Mouse (Mus musculus): ENCODE data around the gene Mrps23. TPM values are rescaled to one million over a fixed set of nuclear protein-coding genes. Genes with fewer than 3 reads are reported as not detected.

Mrps23 gene
- total and polyA plus RNA-seq, 2 experiments from 2014 or later = 48.7 to 67.1 TPM

DNA sequence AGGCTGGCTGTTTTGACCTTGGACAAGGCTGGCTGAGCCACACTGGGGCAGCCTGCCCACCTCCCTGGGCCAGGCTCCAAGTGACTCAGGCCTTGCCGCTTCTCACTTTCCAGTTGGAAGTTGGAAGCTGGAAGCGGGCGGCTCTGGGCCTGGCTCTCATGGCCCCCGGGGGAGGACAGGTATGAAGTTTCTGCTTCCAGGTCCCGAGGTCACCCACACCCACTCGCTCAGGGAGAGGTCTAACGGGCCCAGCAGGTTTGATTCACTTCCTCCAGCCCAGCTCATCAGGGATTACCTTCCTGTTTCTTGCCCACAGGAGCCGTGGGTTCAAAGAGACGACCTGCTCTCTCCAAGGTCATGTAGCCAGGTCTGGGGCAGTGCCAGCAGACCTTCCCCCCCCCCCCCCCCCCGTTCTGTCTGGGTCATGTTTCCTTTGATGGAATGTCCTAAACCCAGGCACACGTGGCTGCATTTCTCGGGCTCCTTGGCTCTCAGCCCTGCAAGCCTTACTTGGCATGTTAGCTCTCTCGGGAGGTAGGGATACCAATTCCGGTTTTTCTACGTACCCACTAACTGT lies 39.3 kb upstream of the Mrps23 start:
- Histone ChIP-seq H3K4me3 (ENCODE audit: low read length) (no peak overlapping the region), H3K4me2 (ENCODE audit: low read depth, low read length) (no peak overlapping the region), H3K9ac (replicated peaks; ENCODE audit: low read length) (no peak overlapping the region), H3K4me1 (ENCODE audit: insufficient read depth, low read length) (peaks cover 24% of the 10 kb centered on the region), H3K27ac (peak overlapping the region; percentile 41; the same call in 1 of the 2 replicates), H3K9me3 (ENCODE audit: low read length) (no peaks in the 10 kb centered on the region), H3K27me3 (ENCODE audit: insufficient read depth, low read length) (no peaks in the 10 kb centered on the region), H3K36me3 (ENCODE audit: insufficient read depth, low read length) (no peaks in the 10 kb centered on the region)
- 35% methylated on average over 15 of the region's 15 CpGs for WGBS
- TF ChIP-seq CTCF (IDR thresholded peaks at IDR 0.05; ENCODE audit: low read depth) = no peak
- DNase-seq (ENCODE audit: low spot score) (peak; percentile 23), ATAC-seq (no peak)

DNA sequence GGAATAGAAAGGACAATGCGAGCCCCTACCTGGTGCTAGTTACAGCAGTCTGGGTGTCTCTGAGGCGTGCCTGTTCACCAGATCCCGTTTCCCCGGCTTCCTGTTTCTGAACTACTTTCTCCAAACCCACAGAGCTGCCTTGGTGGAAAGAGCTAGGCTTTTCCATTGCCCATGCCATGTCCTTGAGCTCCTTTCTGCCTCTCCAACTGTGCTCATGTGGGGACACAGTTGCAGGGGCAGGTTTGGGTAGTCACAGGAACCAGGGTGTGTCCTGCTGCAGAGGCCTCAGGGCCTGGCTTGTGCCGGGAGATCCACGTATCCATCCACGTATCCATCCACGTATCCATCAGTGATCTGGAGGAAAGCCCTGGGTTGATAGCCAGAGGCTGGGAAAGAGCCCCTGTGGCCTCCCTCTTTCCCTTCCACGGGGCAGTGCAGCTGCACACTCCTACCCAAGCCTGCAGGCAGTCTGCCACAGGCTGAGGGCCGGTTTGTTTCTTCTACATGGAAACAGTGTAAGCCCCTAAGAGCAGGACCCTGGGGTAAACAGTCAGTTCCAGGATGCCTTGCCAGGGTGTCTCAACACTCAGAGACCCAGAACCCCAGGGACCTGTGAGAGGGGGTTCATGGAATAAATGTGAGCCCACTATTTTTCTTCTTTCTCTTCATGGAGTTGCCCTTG lies 38.4 kb upstream of the Mrps23 start:
- no peak for TF ChIP-seq CTCF (IDR thresholded peaks at IDR 0.05; ENCODE audit: low read depth)
- WGBS = 55% methylated on average over 10 of the region's 10 CpGs
- Histone ChIP-seq H3K9ac (replicated peaks; ENCODE audit: low read length) (no peak overlapping the region), H3K4me2 (ENCODE audit: low read depth, low read length) (no peak overlapping the region), H3K4me1 (ENCODE audit: insufficient read depth, low read length) (peaks cover 17% of the 10 kb centered on the region), H3K27ac (peak overlapping the region; percentile 41; the same call in 1 of the 2 replicates), H3K4me3 (ENCODE audit: low read length) (no peak overlapping the region), H3K9me3 (ENCODE audit: low read length) (no peaks in the 10 kb centered on the region), H3K36me3 (ENCODE audit: insufficient read depth, low read length) (no peaks in the 10 kb centered on the region), H3K27me3 (ENCODE audit: insufficient read depth, low read length) (no peaks in the 10 kb centered on the region)
- no peak for ATAC-seq
- DNase-seq (ENCODE audit: low spot score) = no peak

DNA sequence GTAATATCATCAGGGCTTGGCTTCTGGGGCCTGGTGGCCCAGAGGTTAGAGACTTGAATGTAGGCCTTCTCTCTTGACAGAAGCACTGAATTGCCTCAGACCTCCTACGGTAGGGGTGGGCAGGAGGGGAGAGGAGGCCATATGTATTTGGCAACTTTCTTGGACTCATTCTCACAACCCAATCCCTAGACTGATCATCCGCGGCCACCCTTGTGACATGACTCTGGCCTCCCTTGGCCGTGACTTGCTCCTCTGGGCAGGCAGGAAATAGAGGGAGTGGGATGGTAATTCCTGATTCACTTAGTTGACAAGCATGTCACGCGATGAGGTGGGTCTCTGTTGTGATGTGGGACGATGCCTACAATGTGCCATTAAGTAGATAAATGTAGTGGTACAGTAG lies 37.7 kb upstream of the Mrps23 start:
- no peak for TF ChIP-seq CTCF (IDR thresholded peaks at IDR 0.05; ENCODE audit: low read depth)
- Histone ChIP-seq H3K27ac (peak overlapping the region; percentile 41; the same call in 1 of the 2 replicates), H3K9me3 (ENCODE audit: low read length) (no peaks in the 10 kb centered on the region)

DNA sequence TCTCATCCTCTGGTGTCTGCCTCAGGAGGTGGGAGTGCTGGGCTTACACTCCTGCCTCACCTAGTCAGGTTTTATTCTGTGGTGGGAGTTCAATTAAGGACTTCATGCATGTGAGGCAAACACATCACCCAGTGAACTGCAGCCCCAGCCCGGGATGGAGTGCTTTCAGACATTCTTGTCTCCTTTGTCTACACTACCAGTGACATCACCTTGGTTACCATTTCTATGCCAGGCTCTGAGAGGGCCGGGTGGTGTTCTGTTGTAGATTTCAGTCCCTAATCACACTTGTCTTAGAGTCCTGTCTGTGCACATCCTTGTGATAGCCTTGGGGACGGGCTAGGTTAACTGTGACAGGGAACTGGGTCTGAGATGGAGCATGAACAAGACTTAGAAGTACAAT lies 35.6 kb upstream of the Mrps23 start:
- no peak for TF ChIP-seq CTCF (IDR thresholded peaks at IDR 0.05; ENCODE audit: low read depth)
- 31% methylated on average over 3 of the region's 3 CpGs for whole genome bisulfite sequencing
- no peak overlapping the region for H3K4me2 ChIP-seq (ENCODE audit: low read depth, low read length)

More for the DNA sequence above, 37.7 kb upstream of the Mrps23 start:
- no peak overlapping the region for H3K4me2 ChIP-seq (ENCODE audit: low read depth, low read length)
- no peaks in the 10 kb centered on the region for H3K36me3 ChIP-seq (ENCODE audit: insufficient read depth, low read length)
- H3K4me3 ChIP-seq (ENCODE audit: low read length) = no peak overlapping the region
- no peaks in the 10 kb centered on the region for H3K27me3 ChIP-seq (ENCODE audit: insufficient read depth, low read length)
- H3K4me1 ChIP-seq (ENCODE audit: insufficient read depth, low read length) = peaks cover 13% of the 10 kb centered on the region
- 76% methylated on average over 7 of the region's 7 CpGs for WGBS
- H3K9ac ChIP-seq (replicated peaks; ENCODE audit: low read length) = no peak overlapping the region
- ATAC-seq (no peak), DNase-seq (ENCODE audit: low spot score) (no peak)

DNA sequence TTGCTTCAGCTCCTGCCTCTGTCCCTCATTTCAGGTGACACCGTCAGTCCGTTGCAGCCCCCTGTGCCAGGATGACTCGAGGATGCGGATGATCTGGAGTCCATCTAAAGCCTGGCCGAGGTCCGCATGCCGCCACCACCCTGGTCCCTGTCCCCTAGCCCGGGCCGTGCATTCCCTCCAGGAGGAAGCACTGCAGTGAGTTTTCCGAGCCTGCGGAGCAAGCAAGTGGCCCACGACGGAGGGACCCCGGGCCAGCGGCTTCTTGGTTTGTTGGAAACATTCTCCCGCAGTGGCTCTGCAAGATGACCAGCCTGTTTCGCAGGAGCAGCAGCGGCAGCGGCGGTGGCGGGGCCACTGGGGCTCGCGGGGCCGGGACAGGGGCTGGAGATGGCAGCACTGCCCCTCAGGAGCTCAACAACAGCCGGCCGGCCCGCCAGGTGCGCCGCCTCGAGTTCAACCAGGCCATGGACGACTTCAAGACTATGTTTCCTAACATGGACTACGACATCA lies 34.6 kb upstream of the Mrps23 start:
- ATAC-seq = no peak
- no peak overlapping the region for H3K27ac ChIP-seq
- DNase-seq (ENCODE audit: low spot score) = no peak
- no peak for TF ChIP-seq CTCF (IDR thresholded peaks at IDR 0.05; ENCODE audit: low read depth)
- H3K27me3 ChIP-seq (ENCODE audit: insufficient read depth, low read length) = no peaks in the 10 kb centered on the region
- no peak overlapping the region for H3K4me2 ChIP-seq (ENCODE audit: low read depth, low read length)
- no peak overlapping the region for H3K4me3 ChIP-seq (ENCODE audit: low read length)
- no peaks in the 10 kb centered on the region for H3K36me3 ChIP-seq (ENCODE audit: insufficient read depth, low read length)
- 39% methylated on average over 32 of the region's 32 CpGs for WGBS
- H3K9me3 ChIP-seq (ENCODE audit: low read length) = no peaks in the 10 kb centered on the region
- H3K9ac ChIP-seq (replicated peaks; ENCODE audit: low read length) = 0 out of 2 replicates have a peak overlapping the region, but pooled peaks have one; percentile 5
- H3K4me1 ChIP-seq (ENCODE audit: insufficient read depth, low read length) = peaks cover 11% of the 10 kb centered on the region

More for the DNA sequence above, 35.6 kb upstream of the Mrps23 start:
- DNase-seq (ENCODE audit: low spot score) (peak; percentile 38), ATAC-seq (peak; percentile 56)
- Histone ChIP-seq H3K4me1 (ENCODE audit: insufficient read depth, low read length) (peaks cover 11% of the 10 kb centered on the region), H3K4me3 (ENCODE audit: low read length) (no peak overlapping the region), H3K27me3 (ENCODE audit: insufficient read depth, low read length) (no peaks in the 10 kb centered on the region), H3K36me3 (ENCODE audit: insufficient read depth, low read length) (no peaks in the 10 kb centered on the region), H3K9me3 (ENCODE audit: low read length) (no peaks in the 10 kb centered on the region), H3K9ac (replicated peaks; ENCODE audit: low read length) (no peak overlapping the region), H3K27ac (no peak overlapping the region)

DNA sequence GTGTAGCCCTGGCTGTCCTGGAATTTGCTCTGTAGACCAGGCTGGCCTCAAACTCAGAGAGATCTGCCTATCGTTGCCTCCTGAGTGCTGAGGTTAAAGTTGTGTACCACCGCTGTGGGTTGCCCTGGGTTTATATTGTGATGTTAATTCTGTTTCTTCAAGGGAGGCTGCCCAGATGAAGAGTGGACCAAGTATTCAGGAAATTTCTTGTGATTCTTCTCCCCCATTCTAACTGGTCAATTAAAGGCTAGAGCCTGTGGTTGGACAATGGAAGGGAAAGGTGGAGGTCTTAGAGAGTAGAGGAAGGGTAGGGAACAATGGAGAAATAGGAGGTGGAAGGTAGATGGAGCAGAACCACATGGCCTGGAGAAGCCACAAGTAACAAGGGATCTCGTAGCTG lies 33.6 kb upstream of the Mrps23 start:
- H3K4me2 ChIP-seq (ENCODE audit: low read depth, low read length) = no peak overlapping the region
- H3K4me3 ChIP-seq (ENCODE audit: low read length) = no peak overlapping the region
- no peaks in the 10 kb centered on the region for H3K36me3 ChIP-seq (ENCODE audit: insufficient read depth, low read length)
- H3K4me1 ChIP-seq (ENCODE audit: insufficient read depth, low read length) = peaks cover 9% of the 10 kb centered on the region
- WGBS = 49% methylated on average over 3 of the region's 3 CpGs
- H3K9me3 ChIP-seq (ENCODE audit: low read length) = no peaks in the 10 kb centered on the region
- no peaks in the 10 kb centered on the region for H3K27me3 ChIP-seq (ENCODE audit: insufficient read depth, low read length)
- H3K9ac ChIP-seq (replicated peaks; ENCODE audit: low read length) = no peak overlapping the region
- ATAC-seq (no peak), DNase-seq (ENCODE audit: low spot score) (no peak)
- TF ChIP-seq CTCF (IDR thresholded peaks at IDR 0.05; ENCODE audit: low read depth) = no peak
- H3K27ac ChIP-seq = no peak overlapping the region

All from hindbrain, postnatal 0 days (tissue).